ENCODE assay signal across 8 mouse cellular contexts in genomic region chr15:86137638-86138037, GRCm38 (mm10). TPM values are rescaled to one million over a fixed set of nuclear protein-coding genes. Genes with fewer than 3 reads are reported as not detected.
DNase-seq lines count a peak whose midpoint lies in the region; ATAC-seq and TF ChIP-seq lines count a peak whose summit lies in the region.

No protein-coding gene starts in this region.

- peak; percentile 47; the same call in 1 of the 2 replicates for TF ChIP-seq CTCF in cerebellum, adult 2 months (IDR thresholded peaks at IDR 0.05; ENCODE audit: borderline replicate concordance, insufficient read depth, low read depth, low read length)
- TF ChIP-seq CTCF in midbrain, postnatal 0 days (IDR thresholded peaks at IDR 0.05) = peak; percentile 64

- peaks cover 13% of the 10 kb centered on the region for H3K4me1 ChIP-seq in cerebellum, adult 2 months (ENCODE audit: control insufficient read depth, insufficient read depth, low read length)
- H3K4me1 ChIP-seq in midbrain, postnatal 0 days (ENCODE audit: insufficient read depth, low read length) = no peaks in the 10 kb centered on the region
- no peaks in the 10 kb centered on the region for H3K4me1 ChIP-seq in midbrain, embryonic 14.5 days (ENCODE audit: control insufficient read depth, insufficient read depth, low read length)

- WGBS in cerebellum, adult 2 months = 57% methylated on average over 4 of the region's 4 CpGs
- WGBS in midbrain, postnatal 0 days = 77% methylated on average over 4 of the region's 4 CpGs
- 66% methylated on average over 4 of the region's 4 CpGs for WGBS in midbrain, embryonic 14.5 days

- peaks cover 30% of the 10 kb centered on the region for H3K36me3 ChIP-seq in midbrain, postnatal 0 days (ENCODE audit: insufficient read depth, low read length)
- peaks cover 51% of the 10 kb centered on the region for H3K36me3 ChIP-seq in midbrain, embryonic 14.5 days (ENCODE audit: control insufficient read depth, insufficient read depth, low read length)

- H3K4me2 ChIP-seq in midbrain, postnatal 0 days (ENCODE audit: low read depth, low read length, poor library complexity, severe bottlenecking) = no peak overlapping the region
- H3K4me2 ChIP-seq in midbrain, embryonic 14.5 days (ENCODE audit: low read length) = no peak overlapping the region

- H3K9me3 ChIP-seq in midbrain, postnatal 0 days (ENCODE audit: low read length) = no peaks in the 10 kb centered on the region
- no peaks in the 10 kb centered on the region for H3K9me3 ChIP-seq in midbrain, embryonic 14.5 days (ENCODE audit: control insufficient read depth, low read length)

- no peak overlapping the region for H3K27ac ChIP-seq in cerebellum, adult 2 months (ENCODE audit: insufficient read depth, low read length)
- H3K27ac ChIP-seq in midbrain, postnatal 0 days (ENCODE audit: low read depth, low read length) = no peak overlapping the region
- H3K27ac ChIP-seq in midbrain, embryonic 14.5 days (replicated peaks; ENCODE audit: low read depth, low read length) = no peak overlapping the region

- TF ChIP-seq POLR2A in cerebellum, adult 2 months (IDR thresholded peaks at IDR 0.05; ENCODE audit: borderline replicate concordance, insufficient read depth, low read length) = no peak

- no peak for ATAC-seq in midbrain, postnatal 0 days (ENCODE audit: low FRiP score)
- ATAC-seq in midbrain, embryonic 14.5 days (ENCODE audit: low FRiP score, low TSS enrichment) = no peak

- no peak overlapping the region for H3K4me3 ChIP-seq in cerebellum, adult 2 months (replicated peaks; ENCODE audit: insufficient read depth, low read depth, low read length)
- no peak overlapping the region for H3K4me3 ChIP-seq in midbrain, postnatal 0 days (ENCODE audit: low read depth, low read length)
- H3K4me3 ChIP-seq in midbrain, embryonic 14.5 days (replicated peaks; ENCODE audit: low read depth, low read length) = no peak overlapping the region

- DNase-seq in cerebellum, adult 2 months = no peak
- no peak for DNase-seq in cerebellum, adult 11 months
- no peak for DNase-seq in midbrain, postnatal 0 days (ENCODE audit: low spot score)
- DNase-seq in midbrain, embryonic 14.5 days = no peak
- DNase-seq in embryo, embryonic 10.5 days (ENCODE audit: low spot score) = peak; percentile 36
- peak; percentile 47 to 68 for DNase-seq in lung, postnatal 4 days
- DNase-seq in thymus, postnatal 25 days = peak; percentile 73
- no peak for DNase-seq in left cerebral cortex, adult 8-10 months (ENCODE audit: low spot score in 2 of 2)

- H3K9ac ChIP-seq in midbrain, postnatal 0 days (replicated peaks; ENCODE audit: low read length, poor library complexity, severe bottlenecking) = no peak overlapping the region
- H3K9ac ChIP-seq in midbrain, embryonic 14.5 days (replicated peaks; ENCODE audit: low read length) = no peak overlapping the region

- no peaks in the 10 kb centered on the region for H3K27me3 ChIP-seq in cerebellum, adult 2 months (ENCODE audit: control insufficient read depth, insufficient read depth, low read length)
- H3K27me3 ChIP-seq in midbrain, postnatal 0 days (ENCODE audit: insufficient read depth, low read length) = no peaks in the 10 kb centered on the region
- no peaks in the 10 kb centered on the region for H3K27me3 ChIP-seq in midbrain, embryonic 14.5 days (ENCODE audit: control insufficient read depth, insufficient read depth, low read length)

RNA-seq across cellular contexts. Expression of gene Cerk, which starts 48.3 kb away (rescaled TPM):
- polyA plus RNA-seq in cerebellum, adult 2 months (2012; rRNA removed) = 152 and 159 TPM in 2 replicates
- 35.8 and 37.0 TPM in 2 replicates for total RNA-seq in midbrain, postnatal 0 days (2014; rRNA removed)
- 21.6 and 21.9 TPM in 2 replicates for polyA plus RNA-seq in midbrain, postnatal 0 days (2015; fragmentation: Nextera tagmentation; extraction: Ambion mirVana)
- 20.3 and 23.5 TPM in 2 replicates for polyA plus RNA-seq in midbrain, embryonic 14.5 days (2014; fragmentation: Nextera tagmentation; extraction: Ambion mirVana)
- total RNA-seq in left cerebral cortex, adult 8-10 months (2022) = 10 to 100 TPM; 56.7 to 58.0 (median 57.1) TPM

Comparison
In these comparisons a context has a peak if more than half of its experiments do, and no peak if none do; other contexts are left out.
1. DNase-seq: peak in embryo, embryonic 10.5 days (single experiment), lung, postnatal 4 days (2 of 2) and thymus, postnatal 25 days (single experiment); none in cerebellum, adult 2 months (0 of 2), cerebellum, adult 11 months (single experiment), midbrain, postnatal 0 days (single experiment), midbrain, embryonic 14.5 days (single experiment) and left cerebral cortex, adult 8-10 months (0 of 2).